Mouse (Mus musculus): ENCODE results near the gene Nkd2. TPM values are rescaled to one million over a fixed set of nuclear protein-coding genes. Genes with fewer than 3 reads are reported as not detected.

The Nkd2 gene
- polyA plus RNA-seq, 1 experiment from 2014 or later, result 7.8 TPM

DNA sequence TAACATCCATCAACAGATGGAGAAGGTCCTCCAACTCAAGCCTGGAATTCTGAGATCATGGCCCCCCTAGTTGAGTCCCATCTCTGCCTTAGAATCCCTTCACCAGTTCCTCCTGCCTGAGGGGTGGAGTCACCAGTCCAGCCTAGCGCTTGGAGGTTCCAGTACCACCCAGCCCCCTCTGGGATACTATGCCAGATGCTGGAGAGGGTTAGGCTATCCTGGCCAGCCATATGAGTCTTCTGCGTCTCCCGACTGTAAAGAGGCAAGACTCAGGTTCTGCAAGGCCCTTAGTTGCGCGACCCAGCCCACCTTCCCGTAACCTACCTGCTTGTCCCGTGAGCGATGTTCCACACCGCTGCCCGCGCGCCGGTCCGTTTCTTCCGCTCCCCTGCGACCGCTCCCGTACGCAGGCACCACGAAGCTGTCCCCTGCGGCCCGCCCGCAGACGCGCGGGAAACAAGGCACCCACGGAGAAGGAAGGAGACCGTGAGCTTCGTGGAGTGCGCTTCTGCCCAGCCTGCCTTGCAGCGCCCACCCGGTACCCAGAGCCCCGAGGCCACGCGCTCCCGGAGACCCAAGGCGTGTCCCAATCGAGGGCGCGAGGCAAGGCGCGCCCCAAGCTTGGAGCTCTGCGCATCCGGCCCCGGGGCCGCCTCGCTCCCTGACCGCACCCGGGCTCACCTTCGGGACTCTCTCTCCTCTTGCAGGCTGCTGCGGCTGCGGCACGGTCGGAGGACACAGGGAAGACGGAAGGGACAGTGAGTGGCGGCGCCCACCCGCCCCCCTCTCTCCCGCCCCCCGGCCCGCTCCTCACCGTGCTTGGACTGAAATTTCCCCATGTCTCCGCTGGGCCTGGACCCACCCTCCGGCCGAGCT is 604 bp downstream of the Nkd2 start:
- H3K27me3 ChIP-seq (ENCODE audit: insufficient read depth, low read length), result peaks cover 18% of the 10 kb centered on the region
- peak overlapping the region; percentile 95 for H3K4me2 ChIP-seq (replicated peaks; ENCODE audit: low read depth, low read length)
- H3K27ac ChIP-seq (ENCODE audit: low read length), result no peak overlapping the region
- no peaks in the 10 kb centered on the region for H3K9me3 ChIP-seq (ENCODE audit: low read length)
- under 1% methylated on average over 59 of the region's 65 CpGs for WGBS
- peak; percentile 78 for ATAC-seq (ENCODE audit: low FRiP score, low TSS enrichment)
- peak overlapping the region; percentile 65 for H3K4me3 ChIP-seq (ENCODE audit: low read length)
- H3K36me3 ChIP-seq (ENCODE audit: insufficient read depth, low read length), result no peaks in the 10 kb centered on the region
- peak overlapping the region; percentile 75 for H3K9ac ChIP-seq (replicated peaks; ENCODE audit: low read length)
- peaks cover 4% of the 10 kb centered on the region; the same call in 1 of the 2 replicates for H3K4me1 ChIP-seq (ENCODE audit: insufficient read depth, low read length)

DNA sequence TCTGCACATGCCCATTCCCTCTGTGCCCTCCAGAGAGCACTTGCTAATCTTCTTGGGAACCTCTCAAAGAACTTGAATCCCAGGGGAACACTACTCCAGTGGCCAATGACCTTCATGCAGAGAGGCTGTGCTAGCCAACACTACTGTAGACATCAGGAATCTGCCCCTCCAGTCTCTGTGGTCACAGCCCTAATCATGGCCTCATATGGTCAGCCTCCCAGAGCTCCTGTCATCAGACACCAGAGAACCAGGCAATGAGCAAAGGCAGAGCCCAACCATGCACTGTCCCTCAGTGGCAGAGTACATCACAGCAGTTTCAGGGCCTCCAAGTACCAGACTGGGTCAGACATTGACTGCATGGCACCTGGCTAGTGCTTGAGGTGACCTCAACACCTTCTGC is 4.7 kb downstream of the Nkd2 start:
- Histone ChIP-seq H3K4me2 (replicated peaks; ENCODE audit: low read depth, low read length) (no peak overlapping the region), H3K27ac (ENCODE audit: low read length) (no peak overlapping the region), H3K9me3 (ENCODE audit: low read length) (no peaks in the 10 kb centered on the region), H3K4me1 (ENCODE audit: insufficient read depth, low read length) (peaks cover 4% of the 10 kb centered on the region; the same call in 1 of the 2 replicates), H3K4me3 (ENCODE audit: low read length) (no peak overlapping the region), H3K9ac (replicated peaks; ENCODE audit: low read length) (no peak overlapping the region), H3K36me3 (ENCODE audit: insufficient read depth, low read length) (no peaks in the 10 kb centered on the region), H3K27me3 (ENCODE audit: insufficient read depth, low read length) (peaks cover 15% of the 10 kb centered on the region)
- ATAC-seq (ENCODE audit: low FRiP score, low TSS enrichment), result no peak

DNA sequence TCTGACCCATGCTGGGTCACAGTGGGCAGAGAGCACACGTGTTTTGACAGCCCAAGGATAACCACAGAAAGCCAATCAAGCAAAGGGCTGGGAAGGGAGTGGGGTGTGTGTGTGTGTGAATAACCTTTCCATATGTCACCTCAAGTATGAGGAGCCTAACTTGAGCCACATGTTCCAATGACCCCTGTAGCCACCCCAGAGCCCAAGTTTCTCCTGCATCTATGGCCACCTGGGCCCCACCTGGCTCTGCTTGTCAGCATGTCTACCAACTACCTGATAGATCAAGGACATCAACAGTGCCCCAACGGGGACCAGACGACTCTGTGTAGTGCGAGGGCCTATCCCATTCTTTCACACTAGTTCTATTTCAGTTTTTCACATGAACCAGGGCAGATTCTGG is 7.7 kb downstream of the Nkd2 start:
- no peak for ATAC-seq (ENCODE audit: low FRiP score, low TSS enrichment)
- WGBS, result 88% methylated on average over 4 of the region's 4 CpGs
- no peak overlapping the region for H3K9ac ChIP-seq (replicated peaks; ENCODE audit: low read length)
- H3K4me2 ChIP-seq (replicated peaks; ENCODE audit: low read depth, low read length), result no peak overlapping the region
- no peaks in the 10 kb centered on the region for H3K27me3 ChIP-seq (ENCODE audit: insufficient read depth, low read length)
- no peak overlapping the region for H3K4me3 ChIP-seq (ENCODE audit: low read length)
- H3K4me1 ChIP-seq (ENCODE audit: insufficient read depth, low read length), result peaks cover 23% of the 10 kb centered on the region
- no peaks in the 10 kb centered on the region for H3K9me3 ChIP-seq (ENCODE audit: low read length)
- H3K27ac ChIP-seq (ENCODE audit: low read length), result no peak overlapping the region
- no peaks in the 10 kb centered on the region for H3K36me3 ChIP-seq (ENCODE audit: insufficient read depth, low read length)

DNA sequence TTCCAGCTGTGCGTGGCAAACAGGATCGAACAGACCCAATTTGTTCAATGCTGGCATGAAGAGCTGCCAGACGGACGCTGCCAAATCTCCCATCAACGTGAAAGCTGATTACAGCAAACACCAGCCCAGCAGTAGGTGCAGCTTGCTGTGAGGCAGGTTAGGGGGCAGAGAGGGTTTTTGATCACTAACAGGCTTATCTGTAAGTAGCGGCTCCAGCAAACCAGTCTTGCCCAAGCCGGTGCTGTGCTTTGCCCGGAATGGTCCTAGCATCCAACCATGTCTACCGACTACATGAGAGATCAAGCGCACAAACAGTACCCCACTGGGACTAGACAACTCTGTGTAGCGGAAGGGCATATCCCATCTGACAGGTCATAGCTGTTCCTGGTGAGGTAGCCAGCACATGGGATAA is 8.3 kb downstream of the Nkd2 start:
- Histone ChIP-seq H3K36me3 (ENCODE audit: insufficient read depth, low read length) (no peaks in the 10 kb centered on the region), H3K4me3 (ENCODE audit: low read length) (no peak overlapping the region), H3K9ac (replicated peaks; ENCODE audit: low read length) (no peak overlapping the region), H3K4me2 (replicated peaks; ENCODE audit: low read depth, low read length) (no peak overlapping the region), H3K27me3 (ENCODE audit: insufficient read depth, low read length) (no peaks in the 10 kb centered on the region), H3K9me3 (ENCODE audit: low read length) (no peaks in the 10 kb centered on the region), H3K27ac (ENCODE audit: low read length) (no peak overlapping the region), H3K4me1 (ENCODE audit: insufficient read depth, low read length) (peaks cover 23% of the 10 kb centered on the region)
- WGBS, result 86% methylated on average over 11 of the region's 11 CpGs
- no peak for ATAC-seq (ENCODE audit: low FRiP score, low TSS enrichment)

DNA sequence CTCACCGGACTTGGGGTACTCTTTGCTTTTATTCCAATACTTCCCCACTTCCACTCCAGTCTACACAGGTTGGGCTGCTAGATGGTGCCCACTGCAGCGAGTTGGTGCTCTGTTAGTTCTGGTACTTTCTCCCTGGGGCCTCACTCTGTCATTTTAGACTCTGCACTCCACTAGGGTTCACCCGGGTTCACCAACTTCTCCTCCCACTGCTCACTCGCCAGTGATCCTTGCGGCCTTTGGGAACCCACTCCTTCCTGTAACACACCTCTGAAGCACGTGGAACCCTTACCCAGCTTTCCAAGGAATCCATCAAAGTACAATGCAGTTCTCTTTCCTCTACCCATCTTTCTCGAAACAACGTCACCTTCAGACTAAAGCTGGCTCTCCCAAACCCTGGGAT is 9.7 kb downstream of the Nkd2 start:
- peaks cover 30% of the 10 kb centered on the region for H3K4me1 ChIP-seq (ENCODE audit: insufficient read depth, low read length)
- no peak overlapping the region for H3K27ac ChIP-seq (ENCODE audit: low read length)
- H3K9me3 ChIP-seq (ENCODE audit: low read length), result no peaks in the 10 kb centered on the region
- H3K27me3 ChIP-seq (ENCODE audit: insufficient read depth, low read length), result no peaks in the 10 kb centered on the region
- WGBS, result 51% methylated on average over 8 of the region's 8 CpGs
- no peak overlapping the region for H3K4me2 ChIP-seq (replicated peaks; ENCODE audit: low read depth, low read length)
- H3K36me3 ChIP-seq (ENCODE audit: insufficient read depth, low read length), result no peaks in the 10 kb centered on the region
- H3K4me3 ChIP-seq (ENCODE audit: low read length), result no peak overlapping the region
- ATAC-seq (ENCODE audit: low FRiP score, low TSS enrichment), result peak; percentile 7; the same call in 1 of the 2 replicates
- H3K9ac ChIP-seq (replicated peaks; ENCODE audit: low read length), result no peak overlapping the region

DNA sequence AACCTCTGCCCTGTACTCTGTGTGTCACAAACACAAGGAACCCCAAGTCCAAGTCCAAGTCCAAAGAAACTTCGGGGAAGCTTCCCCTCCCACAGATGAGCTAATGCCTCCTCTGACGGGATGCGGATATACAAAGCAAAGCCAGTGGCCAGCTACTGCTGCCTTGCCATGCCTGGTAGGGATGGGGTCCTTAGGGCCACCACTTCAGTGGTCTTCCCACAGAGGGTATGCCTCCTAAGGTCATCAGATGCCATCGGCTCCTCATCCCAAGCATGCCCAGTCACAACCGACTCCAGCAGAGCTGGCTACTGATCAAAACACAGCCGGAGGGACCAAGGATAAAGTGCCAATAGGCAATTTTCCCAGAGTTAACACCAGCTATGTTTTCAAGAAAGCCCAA is 10.9 kb downstream of the Nkd2 start:
- WGBS, result 75% methylated on average over 6 of the region's 6 CpGs
- H3K4me2 ChIP-seq (replicated peaks; ENCODE audit: low read depth, low read length), result no peak overlapping the region
- H3K9me3 ChIP-seq (ENCODE audit: low read length), result no peaks in the 10 kb centered on the region
- no peak for ATAC-seq (ENCODE audit: low FRiP score, low TSS enrichment)
- no peaks in the 10 kb centered on the region for H3K27me3 ChIP-seq (ENCODE audit: insufficient read depth, low read length)
- H3K4me1 ChIP-seq (ENCODE audit: insufficient read depth, low read length), result peaks cover 30% of the 10 kb centered on the region
- no peak overlapping the region for H3K4me3 ChIP-seq (ENCODE audit: low read length)
- H3K36me3 ChIP-seq (ENCODE audit: insufficient read depth, low read length), result no peaks in the 10 kb centered on the region
- H3K9ac ChIP-seq (replicated peaks; ENCODE audit: low read length), result no peak overlapping the region
- no peak overlapping the region for H3K27ac ChIP-seq (ENCODE audit: low read length)

DNA sequence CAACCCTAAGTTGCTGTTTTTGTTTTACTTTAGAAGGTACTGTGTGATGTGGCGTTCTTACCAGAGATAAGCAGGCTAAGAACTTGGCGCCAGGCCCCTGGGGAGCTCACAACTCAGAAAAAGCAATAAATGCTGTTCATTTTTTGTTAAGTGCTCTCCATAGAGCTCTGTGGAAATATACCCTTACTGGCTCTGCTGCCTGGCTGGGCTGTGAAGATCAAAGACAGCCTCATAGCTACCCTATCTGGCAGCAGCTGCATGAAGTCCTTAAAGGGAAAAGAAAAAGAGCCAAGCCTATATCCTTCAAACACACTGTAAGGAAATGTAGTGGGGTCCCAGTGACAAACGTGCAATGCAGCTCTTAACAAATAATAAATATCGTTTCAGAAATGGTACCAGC is 11.6 kb downstream of the Nkd2 start:
- Histone ChIP-seq H3K9me3 (ENCODE audit: low read length) (no peaks in the 10 kb centered on the region), H3K36me3 (ENCODE audit: insufficient read depth, low read length) (no peaks in the 10 kb centered on the region), H3K4me2 (replicated peaks; ENCODE audit: low read depth, low read length) (no peak overlapping the region), H3K9ac (replicated peaks; ENCODE audit: low read length) (peak overlapping the region; percentile 32; the same call in 1 of the 2 replicates), H3K4me1 (ENCODE audit: insufficient read depth, low read length) (peaks cover 30% of the 10 kb centered on the region), H3K27ac (ENCODE audit: low read length) (0 out of 2 replicates have a peak overlapping the region, but pooled peaks have one; percentile 11), H3K27me3 (ENCODE audit: insufficient read depth, low read length) (no peaks in the 10 kb centered on the region), H3K4me3 (ENCODE audit: low read length) (no peak overlapping the region)
- WGBS, result 61% methylated on average over 4 of the region's 4 CpGs
- no peak for ATAC-seq (ENCODE audit: low FRiP score, low TSS enrichment)

DNA sequence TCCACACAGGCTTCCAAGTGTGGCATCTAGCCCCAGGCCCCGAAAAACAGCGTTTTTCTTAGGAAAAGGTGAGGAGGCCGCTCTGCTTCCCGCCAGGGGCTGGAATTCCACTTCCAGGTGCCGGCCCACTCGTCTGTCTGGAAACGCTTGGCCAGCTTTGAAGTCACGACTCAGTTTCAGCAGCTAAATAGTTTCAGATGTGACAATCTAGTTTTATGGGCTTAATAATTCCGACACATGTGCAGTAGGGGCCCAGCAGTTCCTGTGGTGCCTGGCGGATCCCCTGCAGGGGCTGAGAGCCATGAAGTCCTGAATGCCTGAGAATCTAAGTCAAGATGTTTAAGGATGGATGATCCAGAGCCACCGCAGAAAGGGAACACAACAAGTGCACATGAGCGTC is 13.6 kb downstream of the Nkd2 start:
- Histone ChIP-seq H3K4me2 (replicated peaks; ENCODE audit: low read depth, low read length) (no peak overlapping the region), H3K27ac (ENCODE audit: low read length) (peak overlapping the region; percentile 10; the same call in 1 of the 2 replicates), H3K27me3 (ENCODE audit: insufficient read depth, low read length) (no peaks in the 10 kb centered on the region), H3K4me3 (ENCODE audit: low read length) (no peak overlapping the region), H3K9ac (replicated peaks; ENCODE audit: low read length) (no peak overlapping the region), H3K4me1 (ENCODE audit: insufficient read depth, low read length) (peaks cover 30% of the 10 kb centered on the region), H3K36me3 (ENCODE audit: insufficient read depth, low read length) (no peaks in the 10 kb centered on the region), H3K9me3 (ENCODE audit: low read length) (no peaks in the 10 kb centered on the region)
- no peak for ATAC-seq (ENCODE audit: low FRiP score, low TSS enrichment)
- 18% methylated on average over 12 of the region's 12 CpGs for WGBS

DNA sequence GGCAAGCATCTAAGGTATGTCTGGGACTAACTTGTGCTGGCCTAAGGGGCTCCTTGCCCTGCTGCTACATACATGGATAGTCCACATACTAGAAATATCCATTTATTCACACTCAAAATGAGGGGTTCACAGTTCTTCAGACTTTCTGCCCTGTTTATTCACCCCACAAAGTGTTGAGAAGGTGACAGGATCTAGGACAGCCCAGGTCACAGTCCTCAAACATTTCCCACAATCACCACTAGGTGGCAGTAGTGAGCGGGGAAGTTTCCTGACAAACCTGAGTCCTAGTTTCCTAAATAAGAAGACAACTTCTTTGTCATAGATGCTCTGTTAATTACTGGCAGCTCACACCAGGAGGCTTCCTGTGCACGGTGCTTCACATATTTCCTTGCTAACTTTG is 15.9 kb downstream of the Nkd2 start:
- H3K4me2 ChIP-seq (replicated peaks; ENCODE audit: low read depth, low read length), result no peak overlapping the region
- H3K9me3 ChIP-seq (ENCODE audit: low read length), result no peaks in the 10 kb centered on the region
- no peak overlapping the region for H3K27ac ChIP-seq (ENCODE audit: low read length)
- no peaks in the 10 kb centered on the region for H3K36me3 ChIP-seq (ENCODE audit: insufficient read depth, low read length)
- H3K4me3 ChIP-seq (ENCODE audit: low read length), result no peak overlapping the region
- H3K4me1 ChIP-seq (ENCODE audit: insufficient read depth, low read length), result peaks cover 20% of the 10 kb centered on the region
- H3K27me3 ChIP-seq (ENCODE audit: insufficient read depth, low read length), result no peaks in the 10 kb centered on the region
- no peak overlapping the region for H3K9ac ChIP-seq (replicated peaks; ENCODE audit: low read length)
- no peak for ATAC-seq (ENCODE audit: low FRiP score, low TSS enrichment)
- WGBS, result 0% methylated on average over 2 of the region's 2 CpGs

DNA sequence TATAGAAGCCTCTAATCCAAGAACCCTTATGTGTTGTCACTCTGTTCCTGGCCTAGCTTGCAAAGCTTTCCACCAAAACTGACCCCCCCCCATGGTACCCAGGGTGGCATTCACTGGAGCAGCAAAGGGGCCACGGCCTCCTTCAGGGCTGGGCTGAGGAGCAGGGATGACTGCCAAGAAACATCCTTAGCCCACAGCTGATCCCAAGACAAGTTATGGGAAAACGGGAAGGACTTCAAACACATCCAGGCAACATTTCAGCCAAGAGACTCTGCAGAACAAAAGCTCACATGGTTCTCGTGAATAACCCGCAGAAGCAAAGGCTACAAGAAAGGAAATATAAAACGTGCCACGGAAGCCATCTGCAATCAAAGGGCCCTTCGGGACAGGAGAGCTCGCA is 20.2 kb downstream of the Nkd2 start:
- 72% methylated on average over 8 of the region's 8 CpGs for WGBS
- H3K4me2 ChIP-seq (replicated peaks; ENCODE audit: low read depth, low read length), result no peak overlapping the region

More for the DNA sequence above, 20.2 kb downstream of the Nkd2 start:
- no peak overlapping the region for H3K27ac ChIP-seq (ENCODE audit: low read length)
- no peaks in the 10 kb centered on the region for H3K36me3 ChIP-seq (ENCODE audit: insufficient read depth, low read length)
- no peak overlapping the region for H3K4me3 ChIP-seq (ENCODE audit: low read length)
- no peak overlapping the region for H3K9ac ChIP-seq (replicated peaks; ENCODE audit: low read length)
- H3K27me3 ChIP-seq (ENCODE audit: insufficient read depth, low read length), result no peaks in the 10 kb centered on the region
- H3K4me1 ChIP-seq (ENCODE audit: insufficient read depth, low read length), result no peaks in the 10 kb centered on the region; the same call in 1 of the 2 replicates
- no peaks in the 10 kb centered on the region for H3K9me3 ChIP-seq (ENCODE audit: low read length)
- no peak for ATAC-seq (ENCODE audit: low FRiP score, low TSS enrichment)
